8 mouse cellular contexts compared by ENCODE assay signal in genomic region chr10:67187001-67187453, GRCm38 (mm10).
DNase-seq lines count a peak whose midpoint lies in the region; ATAC-seq and TF ChIP-seq lines count a peak whose summit lies in the region.

No protein-coding gene starts in this region.

- peak overlapping the region; percentile 51 for H3K4me3 ChIP-seq in C2C12 (ENCODE audit: insufficient read depth, poor library complexity, severe bottlenecking)
- H3K4me3 ChIP-seq in forebrain, embryonic 13.5 days = peak overlapping the region; percentile 40
- H3K4me3 ChIP-seq in intestine, embryonic 15.5 days (replicated peaks) = peak overlapping the region; percentile 33
- H3K4me3 ChIP-seq in megakaryocyte, embryonic 14.5 days (replicated peaks) = peak overlapping the region; percentile 94

- TF ChIP-seq CTCF in C2C12 (IDR thresholded peaks at IDR 0.05; ENCODE audit: control insufficient read depth, insufficient read depth, insufficient read length) = no peak
- no peak for TF ChIP-seq CTCF in Patski (IDR thresholded peaks at IDR 0.05)

- H3ac ChIP-seq in C2C12 (ENCODE audit: control insufficient read depth, insufficient read length, low read depth) = peak overlapping the region; percentile 44

- peak overlapping the region; percentile 58 for H3K4me2 ChIP-seq in forebrain, embryonic 13.5 days
- peak overlapping the region; percentile 64 for H3K4me2 ChIP-seq in intestine, embryonic 15.5 days (replicated peaks)

- H3K27me3 ChIP-seq in C2C12 (ENCODE audit: control insufficient read depth, insufficient read depth, insufficient read length) = no peaks in the 10 kb centered on the region
- no peaks in the 10 kb centered on the region for H3K27me3 ChIP-seq in Patski
- no peaks in the 10 kb centered on the region for H3K27me3 ChIP-seq in forebrain, embryonic 13.5 days
- no peaks in the 10 kb centered on the region for H3K27me3 ChIP-seq in intestine, embryonic 15.5 days (replicated peaks)
- H3K27me3 ChIP-seq in megakaryocyte, embryonic 14.5 days (replicated peaks) = no peaks in the 10 kb centered on the region

- H3K9ac ChIP-seq in forebrain, embryonic 13.5 days = peak overlapping the region; percentile 63
- H3K9ac ChIP-seq in intestine, embryonic 15.5 days = peak overlapping the region; percentile 30; the same call in 1 of the 2 replicates

- peaks cover 68% of the 10 kb centered on the region for H3K79me3 ChIP-seq in C2C12 (ENCODE audit: low read depth)

- POLR2A ChIA-PET in Patski (lab: Charles Lee) = interaction anchor here (1.0 to 1.2 kb wide), 2 partner anchors 90 to 302 kb away, joined by 3 to 4 read pairs; no protein-coding TSS in a partner anchor

- ATAC-seq in Patski = peak; percentile 33
- ATAC-seq in forebrain, embryonic 13.5 days = no peak
- ATAC-seq in intestine, embryonic 15.5 days = peak; percentile 57

- H3K79me2 ChIP-seq in C2C12 (ENCODE audit: control insufficient read depth, insufficient read depth) = peaks cover 95% of the 10 kb centered on the region

- 5% methylated on average over 5 of the region's 5 CpGs for WGBS in forebrain, embryonic 13.5 days
- 11% methylated on average over 5 of the region's 5 CpGs for WGBS in intestine, embryonic 15.5 days

- H3K4me1 ChIP-seq in forebrain, embryonic 13.5 days = peaks cover 27% of the 10 kb centered on the region
- H3K4me1 ChIP-seq in intestine, embryonic 15.5 days (replicated peaks) = 0 out of 2 replicates have a peak, but pooled peaks cover 5% of the 10 kb centered on the region
- peaks cover 47% of the 10 kb centered on the region for H3K4me1 ChIP-seq in megakaryocyte, embryonic 14.5 days

- in situ Hi-C loops in Patski (cut with MboI; ENCODE audit: low pct_unique_long_range_greater_than_20kb) = loop anchor here (5.0 kb wide), 1 partner anchor 90 kb away; the partner anchor contains the start of genes Jmjd1c and Reep3

- CTCF ChIA-PET in Patski (lab: Charles Lee) = interaction anchor here (1.1 to 2.4 kb wide), 3 partner anchors 11 to 29 kb away, joined by 4 to 7 read pairs (median 4); no protein-coding TSS in a partner anchor

- H3K27ac ChIP-seq in forebrain, embryonic 13.5 days = no peak overlapping the region; the same call in 1 of the 2 replicates
- H3K27ac ChIP-seq in intestine, embryonic 15.5 days = peak overlapping the region; percentile 63; the same call in 1 of the 2 replicates

- H3K9me3 ChIP-seq in forebrain, embryonic 13.5 days (replicated peaks) = no peaks in the 10 kb centered on the region
- H3K9me3 ChIP-seq in intestine, embryonic 15.5 days = no peaks in the 10 kb centered on the region
- no peaks in the 10 kb centered on the region for H3K9me3 ChIP-seq in megakaryocyte, embryonic 14.5 days

- peaks cover 21% of the 10 kb centered on the region for H3K36me3 ChIP-seq in C2C12 (ENCODE audit: control insufficient read depth, insufficient read depth)
- no peaks in the 10 kb centered on the region; the same call in 1 of the 2 replicates for H3K36me3 ChIP-seq in forebrain, embryonic 13.5 days (ENCODE audit: poor library complexity, severe bottlenecking)
- H3K36me3 ChIP-seq in intestine, embryonic 15.5 days = no peaks in the 10 kb centered on the region
- H3K36me3 ChIP-seq in megakaryocyte, embryonic 14.5 days (replicated peaks; ENCODE audit: low read length) = peaks cover 24% of the 10 kb centered on the region

- DNase-seq in Patski (ENCODE audit: low read depth, low spot score) = no peak
- peak; percentile 27 for DNase-seq in thymus, postnatal 4 days
- DNase-seq in layer of hippocampus, postnatal 10 days (ENCODE audit: low spot score in 2 of 2) = no peak
- no peak for DNase-seq in spleen, postnatal 4 days (ENCODE audit: low spot score in 2 of 2)

TF ChIP-seq in C2C12, 6 proteins besides CTCF, POLR2A, EP300 and RAD21:
- no peak for TF ChIP-seq USF1 (IDR thresholded peaks at IDR 0.05; ENCODE audit: low read depth)
- no peak for TF ChIP-seq MYOD1 (IDR thresholded peaks at IDR 0.05; ENCODE audit: control insufficient read depth, insufficient read length, low read depth)
- no peak for TF ChIP-seq FOSL1 (IDR thresholded peaks at IDR 0.05; ENCODE audit: insufficient read depth, low read length, poor library complexity, severe bottlenecking)
- peak; percentile 85 for TF ChIP-seq MAX (IDR thresholded peaks at IDR 0.05)
- TF ChIP-seq MYOG (IDR thresholded peaks at IDR 0.05; ENCODE audit: control insufficient read depth, extremely low read depth, insufficient read length) = no peak
- no peak for TF ChIP-seq CEBPB (IDR thresholded peaks at IDR 0.05; ENCODE audit: low read depth)

Comparison
In these comparisons a context has a peak if more than half of its experiments do, and no peak if none do; other contexts are left out.
1. H3K4me3 ChIP-seq: peak in every context shown above with its lines; median percentile 94 in megakaryocyte, embryonic 14.5 days; 51 in C2C12; 40 in forebrain, embryonic 13.5 days; 33 in intestine, embryonic 15.5 days.